Mouse (Mus musculus) megakaryocyte, embryonic 14.5 days (primary cell): ENCODE measurements around the gene 4931406P16Rik.

Source experiments
- FLI1 ChIP-seq: IDR thresholded peaks from 2 replicates; pipeline ENCODE4 v1.6.1; 2012; ENCODE audit warnings: low read length, inconsistent platforms, mixed read lengths
- GATA1 ChIP-seq: IDR thresholded peaks from 3 replicates; pipeline ENCODE4 v1.6.1; 2012; ENCODE audit warnings: mixed read lengths, low read length, inconsistent platforms, borderline replicate concordance

DNA sequence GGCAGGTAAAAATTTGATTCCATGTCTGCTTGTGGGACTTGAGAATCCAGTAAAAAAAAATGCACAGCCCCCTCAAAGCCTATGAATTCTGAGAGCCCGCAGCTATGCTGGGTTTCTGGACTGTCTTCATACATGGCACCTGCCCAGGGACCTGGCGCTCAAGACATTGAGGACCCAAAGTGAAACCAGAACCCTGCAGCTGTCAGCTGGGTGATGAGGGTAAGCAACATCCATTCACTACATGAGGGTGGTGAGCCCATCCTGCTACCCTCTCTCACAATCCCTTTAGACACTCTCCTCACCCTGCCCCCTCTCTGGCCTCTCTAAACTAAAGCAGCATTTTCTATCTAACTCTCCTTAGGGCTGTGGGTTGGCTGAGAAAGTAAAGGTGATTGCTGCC is 35.7 kb downstream of the 4931406P16Rik start:
- TF ChIP-seq FLI1 (no peak), GATA1 (no peak)
